ENCODE assay signal across 8 mouse cellular contexts in the genomic region with DNA sequence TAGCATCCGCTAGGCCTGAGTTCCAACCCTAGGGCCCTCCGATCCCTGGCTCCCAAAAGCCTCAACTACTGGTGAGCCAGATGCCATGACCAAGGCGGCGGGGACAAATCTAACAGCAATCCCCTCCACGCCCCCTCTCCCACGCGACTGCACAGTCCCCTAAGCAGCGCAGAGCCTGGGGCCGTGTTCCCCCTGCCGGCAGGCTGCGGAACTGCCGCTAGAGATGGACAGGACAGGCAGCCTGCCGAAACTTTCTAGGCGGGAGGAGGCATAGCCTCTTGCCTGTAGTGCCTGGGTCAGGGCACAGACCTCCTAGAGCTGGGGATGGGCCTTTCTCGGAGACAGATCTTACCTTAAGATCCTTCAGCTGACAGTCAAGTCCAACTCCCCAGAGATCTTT. TPM values are rescaled to one million over a fixed set of nuclear protein-coding genes. Genes with fewer than 3 reads are reported as not detected.
DNase-seq lines count a peak whose midpoint lies in the region; ATAC-seq and TF ChIP-seq lines count a peak whose summit lies in the region.

No protein-coding gene starts in this region.

- TF ChIP-seq CTCF in MEL (IDR thresholded peaks at IDR 0.05 in 2 of 3, conservative IDR thresholded peaks at IDR 0.05 in 1 of 3; ENCODE audit: control insufficient read depth in 1 of 3, insufficient read depth in 1 of 3, low read depth in 2 of 3, low read length in 3 of 3, poor library complexity in 1 of 3, severe bottlenecking in 1 of 3) = peak; percentile 79 to 91 (median 83)

- peak; percentile 21 for TF ChIP-seq RAD21 in MEL (IDR thresholded peaks at IDR 0.05; ENCODE audit: low read depth, low read length)

- 16% methylated on average over 15 of the region's 15 CpGs for WGBS in liver, embryonic 11.5 days

- no peaks in the 10 kb centered on the region for H3K4me1 ChIP-seq in MEL (ENCODE audit: control insufficient read depth in 1 of 2, insufficient read depth in 2 of 2, low read length in 2 of 2)
- H3K4me1 ChIP-seq in liver, embryonic 11.5 days (replicated peaks; ENCODE audit: control insufficient read depth, insufficient read depth, low read length) = no peaks in the 10 kb centered on the region

- no peaks in the 10 kb centered on the region for H3K9me3 ChIP-seq in MEL (replicated peaks; ENCODE audit: insufficient read depth, low read length)
- no peaks in the 10 kb centered on the region for H3K9me3 ChIP-seq in liver, embryonic 11.5 days (ENCODE audit: control insufficient read depth, low read length)

- no peak for TF ChIP-seq POLR2A in MEL (IDR thresholded peaks at IDR 0.05; ENCODE audit: control insufficient read depth in 1 of 2, insufficient read depth in 1 of 2, low read depth in 1 of 2, low read length in 2 of 2, poor library complexity in 1 of 2)

- H3K27me3 ChIP-seq in MEL (ENCODE audit: control insufficient read depth in 1 of 2, insufficient read depth in 2 of 2, low read length in 2 of 2) = peaks cover 0 to under 1% of the 10 kb centered on the region in 2 experiments; a peak in 3 of 4 replicates
- H3K27me3 ChIP-seq in liver, embryonic 11.5 days (replicated peaks; ENCODE audit: control insufficient read depth, insufficient read depth, low read length) = no peaks in the 10 kb centered on the region

- H3K4me2 ChIP-seq in liver, embryonic 11.5 days = no peak overlapping the region

- peak overlapping the region in 1 of 2 experiments; percentile 34; a peak in 1 of 4 replicates for H3K4me3 ChIP-seq in MEL (ENCODE audit: control insufficient read depth in 1 of 2, insufficient read depth in 1 of 2, low read depth in 2 of 2, low read length in 2 of 2)
- no peak overlapping the region for H3K4me3 ChIP-seq in liver, embryonic 11.5 days (ENCODE audit: low read depth, low read length)

- H3K36me3 ChIP-seq in MEL (ENCODE audit: control insufficient read depth in 1 of 2, insufficient read depth in 2 of 2, low read length in 2 of 2) = no peaks in the 10 kb centered on the region
- no peaks in the 10 kb centered on the region for H3K36me3 ChIP-seq in liver, embryonic 11.5 days (ENCODE audit: control insufficient read depth, insufficient read depth, low read length)

- no peak for ATAC-seq in liver, embryonic 11.5 days (replicated peaks; ENCODE audit: low FRiP score)
- ATAC-seq in activated CD4-positive, CD25-positive, alpha-beta regulatory T cell, adult 4 months = no peak

- TF ChIP-seq EP300 in MEL (IDR thresholded peaks at IDR 0.05; ENCODE audit: low read depth in 1 of 2, low read length in 2 of 2) = no peak

- DNase-seq in layer of hippocampus, postnatal 10 days (ENCODE audit: low spot score in 2 of 2) = peak; percentile 58 to 69
- no peak for DNase-seq in layer of hippocampus, adult 18-20 months (ENCODE audit: low spot score in 2 of 2)
- DNase-seq in MEL (ENCODE audit: low read depth, low spot score) = peak; percentile 85
- peak; percentile 22 for DNase-seq in cerebellum, adult 9-11 months
- DNase-seq in forelimb bud, embryonic 11.5 days (ENCODE audit: low read depth, low spot score) = peak; percentile 40
- peak; percentile 66 for DNase-seq in liver, embryonic 11.5 days (ENCODE audit: low spot score)
- peak; percentile 52 for DNase-seq in ovary, postnatal 36 days (ENCODE audit: low spot score)

- H3K9ac ChIP-seq in MEL (ENCODE audit: control insufficient read depth, low read depth, low read length, poor library complexity, severe bottlenecking) = 0 out of 2 replicates have a peak overlapping the region, but pooled peaks have one; percentile 18
- no peak overlapping the region for H3K9ac ChIP-seq in liver, embryonic 11.5 days (ENCODE audit: low read depth, low read length)

- H3K79me2 ChIP-seq in MEL (ENCODE audit: control insufficient read depth, insufficient read depth, low read length, poor library complexity) = no peaks in the 10 kb centered on the region

- no peak overlapping the region for H3K27ac ChIP-seq in MEL (ENCODE audit: control insufficient read depth, low read depth, low read length)
- H3K27ac ChIP-seq in liver, embryonic 11.5 days (ENCODE audit: low read depth, low read length) = no peak overlapping the region

TF ChIP-seq in MEL, 35 proteins besides CTCF, POLR2A, EP300 and RAD21:
- TF ChIP-seq ZMIZ1 (IDR thresholded peaks at IDR 0.05; ENCODE audit: low read depth, low read length) (no peak), ZNF384 (IDR thresholded peaks at IDR 0.05; ENCODE audit: low read depth, low read length) (no peak), SMC3 (IDR thresholded peaks at IDR 0.05; ENCODE audit: low read depth, low read length) (peak; percentile 52), ZC3H11A (IDR thresholded peaks at IDR 0.05; ENCODE audit: low read depth, low read length) (no peak), MXI1 (IDR thresholded peaks at IDR 0.05; ENCODE audit: low read depth, low read length) (peak; percentile 72), MAZ (IDR thresholded peaks at IDR 0.05; ENCODE audit: low read depth, low read length) (peak; percentile 60; the same call in 1 of the 2 replicates)
TF ChIP-seq in MEL: peak in this region for 3.

RNA-seq across cellular contexts. Expression of a gene that starts 9.7 kb away (rescaled TPM):
- not detected for total RNA-seq in layer of hippocampus, postnatal 10 days (2021)
- total RNA-seq in layer of hippocampus, adult 18-20 months (2021) = 1 to 10 TPM; 1.1 to 2.2 TPM
- total RNA-seq in MEL (2012; rRNA removed) = 0.35 and 0.75 TPM in 2 replicates
- polyA plus RNA-seq in MEL (2012; ENCODE audit: insufficient read depth in 1 of 2, insufficient read length in 2 of 2, low read depth in 1 of 2, low replicate concordance in 2 of 2, missing spikeins in 1 of 2) = under 1 TPM in 1 of 2 experiments, not detected in 1; 0.54 TPM
- polyA plus RNA-seq in liver, embryonic 11.5 days (2014; fragmentation: Nextera tagmentation; extraction: Ambion mirVana) = 9.9 and 20.9 TPM in 2 replicates
- not detected for polyA plus RNA-seq in activated CD4-positive, CD25-positive, alpha-beta regulatory T cell, adult 4 months (2017; shearing (Covaris generic))

RNA-seq across cellular contexts. Expression of a gene that starts 41.2 kb away (rescaled TPM):
- 10 to 100 TPM; 35.5 to 40.1 TPM for total RNA-seq in layer of hippocampus, postnatal 10 days (2021)
- 10 to 100 TPM; 30.8 to 31.3 TPM for total RNA-seq in layer of hippocampus, adult 18-20 months (2021)
- total RNA-seq in MEL (2012; rRNA removed) = 1.2 and 1.4 TPM in 2 replicates
- polyA plus RNA-seq in MEL (2012; ENCODE audit: insufficient read depth in 1 of 2, insufficient read length in 2 of 2, low read depth in 1 of 2, low replicate concordance in 2 of 2, missing spikeins in 1 of 2) = 1 to 10 TPM in 1 of 2 experiments, not detected in 1; 3.5 TPM
- polyA plus RNA-seq in liver, embryonic 11.5 days (2014; fragmentation: Nextera tagmentation; extraction: Ambion mirVana) = 4.9 and 5.2 TPM in 2 replicates
- under 1 TPM in 1 of 2 experiments, not detected in 1; 0.13 TPM for polyA plus RNA-seq in activated CD4-positive, CD25-positive, alpha-beta regulatory T cell, adult 4 months (2017; shearing (Covaris generic))

RNA-seq across cellular contexts. Expression of a gene that starts 49.6 kb away (rescaled TPM):
- total RNA-seq in layer of hippocampus, postnatal 10 days (2021) = 1 to 10 TPM in 1 of 2 experiments, under 1 TPM in 1; 0.78 to 1.8 TPM
- total RNA-seq in layer of hippocampus, adult 18-20 months (2021) = 1 to 10 TPM in 1 of 2 experiments, under 1 TPM in 1; 0.68 to 1.0 TPM
- 1.4 and 1.6 TPM in 2 replicates for total RNA-seq in MEL (2012; rRNA removed)
- 1 to 10 TPM in 1 of 2 experiments, not detected in 1; 4.7 TPM for polyA plus RNA-seq in MEL (2012; ENCODE audit: insufficient read depth in 1 of 2, insufficient read length in 2 of 2, low read depth in 1 of 2, low replicate concordance in 2 of 2, missing spikeins in 1 of 2)
- polyA plus RNA-seq in liver, embryonic 11.5 days (2014; fragmentation: Nextera tagmentation; extraction: Ambion mirVana) = 0.32 and 0.39 TPM in 2 replicates
- 1 to 10 TPM in 1 of 2 experiments, not detected in 1; 1.0 TPM for polyA plus RNA-seq in activated CD4-positive, CD25-positive, alpha-beta regulatory T cell, adult 4 months (2017; shearing (Covaris generic))

Comparison
In these comparisons a context has a peak if more than half of its experiments do, and no peak if none do; other contexts are left out.
1. DNase-seq: peak in layer of hippocampus, postnatal 10 days (2 of 2), MEL (single experiment), cerebellum, adult 9-11 months (single experiment), forelimb bud, embryonic 11.5 days (single experiment), liver, embryonic 11.5 days (single experiment) and ovary, postnatal 36 days (single experiment); none in layer of hippocampus, adult 18-20 months (0 of 2).
2. RNA of a gene that starts 41.2 kb away (total RNA-seq): 35.5 to 40.1 TPM in layer of hippocampus, postnatal 10 days and 30.8 to 31.3 TPM in layer of hippocampus, adult 18-20 months; 1.2 to 1.4 TPM in MEL; every median in the first group is over 10 times any median in the second.